ENCODE assay signal across 8 mouse cellular contexts in the genomic region with DNA sequence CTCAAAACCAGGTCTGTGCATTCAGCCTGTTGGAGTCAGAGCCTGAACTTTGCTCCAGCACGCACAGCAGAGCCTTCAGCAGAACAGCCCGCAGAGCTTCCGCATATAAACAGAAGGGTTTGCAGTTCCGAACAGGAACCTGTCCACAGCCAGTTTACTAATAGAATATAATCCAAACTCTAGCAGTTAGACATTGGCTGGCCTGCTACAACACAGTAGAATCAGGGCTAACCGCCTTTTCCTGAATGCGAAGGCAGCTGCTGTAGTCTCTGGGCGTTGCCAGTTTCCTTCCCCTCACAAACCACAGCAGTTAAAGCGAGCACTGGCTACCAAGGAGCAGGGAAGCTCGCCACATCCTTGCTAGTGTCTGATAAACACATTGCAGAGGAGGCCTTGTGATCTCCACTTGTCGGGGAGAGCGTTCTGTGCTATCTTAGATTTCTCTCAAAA. TPM values are rescaled to one million over a fixed set of nuclear protein-coding genes. Genes with fewer than 3 reads are reported as not detected.
DNase-seq lines count a peak whose midpoint lies in the region; ATAC-seq lines count a peak whose summit lies in the region.

No protein-coding gene starts in this region.

- 58% methylated on average over 11 of the region's 11 CpGs for WGBS in heart, embryonic 11.5 days (ENCODE audit: insufficient replicate concordance)
- WGBS in hindbrain, embryonic 10.5 days = 88% methylated on average over 11 of the region's 11 CpGs

- ATAC-seq in heart, embryonic 11.5 days (replicated peaks; ENCODE audit: insufficient number of reproducible peaks, low FRiP score, low TSS enrichment) = no peak

- no peak overlapping the region for H3K27ac ChIP-seq in heart, embryonic 11.5 days (ENCODE audit: low read depth, low read length)
- H3K27ac ChIP-seq in hindbrain, embryonic 10.5 days = no peak overlapping the region

- no peaks in the 10 kb centered on the region for H3K36me3 ChIP-seq in heart, embryonic 11.5 days (ENCODE audit: control insufficient read depth, insufficient read depth, low read length)
- no peaks in the 10 kb centered on the region for H3K36me3 ChIP-seq in hindbrain, embryonic 10.5 days

- DNase-seq in heart, adult 11 months = peak; percentile 99
- peak; percentile 42 for DNase-seq in heart, postnatal 25 days (ENCODE audit: low spot score)
- DNase-seq in lung, postnatal 25 days (ENCODE audit: low spot score) = peak; percentile 63
- DNase-seq in thymus, postnatal 0 days (ENCODE audit: low spot score) = peak; percentile 81
- no peak for DNase-seq in adrenal gland, adult 8-10 months
- no peak for DNase-seq in hindbrain, embryonic 10.5 days (ENCODE audit: low spot score)
- no peak for DNase-seq in layer of hippocampus, postnatal 10 days (ENCODE audit: low spot score in 2 of 2)

- H3K27me3 ChIP-seq in heart, embryonic 11.5 days (ENCODE audit: control insufficient read depth, insufficient read depth, low read length) = no peaks in the 10 kb centered on the region
- H3K27me3 ChIP-seq in hindbrain, embryonic 10.5 days (ENCODE audit: insufficient read depth, poor library complexity, severe bottlenecking) = no peaks in the 10 kb centered on the region

- H3K4me1 ChIP-seq in heart, embryonic 11.5 days (ENCODE audit: control insufficient read depth, insufficient read depth, low read length) = no peaks in the 10 kb centered on the region
- H3K4me1 ChIP-seq in hindbrain, embryonic 10.5 days (replicated peaks) = peaks cover 8% of the 10 kb centered on the region

- H3K9ac ChIP-seq in heart, embryonic 11.5 days (ENCODE audit: low read depth, low read length) = no peak overlapping the region

- intact Hi-C loops in heart, postnatal 25 days (cut with DNase I) = loop anchor here (1.0 to 5.0 kb wide), 2 partner anchors 113 to 443 kb away; no protein-coding TSS in a partner anchor

- no peaks in the 10 kb centered on the region for H3K9me3 ChIP-seq in heart, embryonic 11.5 days (replicated peaks; ENCODE audit: control insufficient read depth, low read length)
- no peaks in the 10 kb centered on the region for H3K9me3 ChIP-seq in hindbrain, embryonic 10.5 days

- H3K4me2 ChIP-seq in heart, embryonic 11.5 days = no peak overlapping the region

- H3K4me3 ChIP-seq in heart, embryonic 11.5 days (ENCODE audit: low read depth, low read length) = no peak overlapping the region
- no peak overlapping the region for H3K4me3 ChIP-seq in hindbrain, embryonic 10.5 days

RNA-seq across cellular contexts. Expression of a gene that starts 39.4 kb away (rescaled TPM):
- polyA plus RNA-seq in heart, embryonic 11.5 days (2014; fragmentation: Nextera tagmentation; extraction: Ambion mirVana) = 17.8 and 22.1 TPM in 2 replicates
- 10 to 100 TPM; 26.2 to 26.9 TPM for total RNA-seq in heart, postnatal 25 days (2021)
- polyA plus RNA-seq in thymus, postnatal 0 days (2015; fragmentation: Nextera tagmentation; extraction: Ambion mirVana) = 26.4 and 29.9 TPM in 2 replicates
- 10 to 100 TPM; 62.0 to 95.7 (median 82.8) TPM for total RNA-seq in adrenal gland, adult 8-10 months (2022)
- 46.9 and 51.7 TPM in 2 replicates for polyA plus RNA-seq in hindbrain, embryonic 10.5 days (2016; fragmentation: Nextera tagmentation; extraction: Ambion mirVana)
- total RNA-seq in layer of hippocampus, postnatal 10 days (2021) = 10 to 100 TPM; 70.2 to 81.5 TPM

Comparison
In these comparisons a context has a peak if more than half of its experiments do, and no peak if none do; other contexts are left out.
1. DNase-seq: peak in heart, adult 11 months (single experiment), heart, postnatal 25 days (single experiment), lung, postnatal 25 days (single experiment) and thymus, postnatal 0 days (single experiment); none in adrenal gland, adult 8-10 months (single experiment), hindbrain, embryonic 10.5 days (single experiment) and layer of hippocampus, postnatal 10 days (0 of 2).